Mouse (Mus musculus) urinary bladder, postnatal 14 days (tissue): ENCODE measurements around the gene Olfr134.
"Not testable (repeated sequence)": the region's sequence is repeated elsewhere in the genome, so short reads cannot be mapped to it uniquely, and the experiment has no call there.

ENCODE experiments used
- DNase-seq: peaks from one replicate; pipeline ENCODE4 v3.0.0; 2021; ENCODE audit warnings: low spot score

Gene Olfr134

DNA sequence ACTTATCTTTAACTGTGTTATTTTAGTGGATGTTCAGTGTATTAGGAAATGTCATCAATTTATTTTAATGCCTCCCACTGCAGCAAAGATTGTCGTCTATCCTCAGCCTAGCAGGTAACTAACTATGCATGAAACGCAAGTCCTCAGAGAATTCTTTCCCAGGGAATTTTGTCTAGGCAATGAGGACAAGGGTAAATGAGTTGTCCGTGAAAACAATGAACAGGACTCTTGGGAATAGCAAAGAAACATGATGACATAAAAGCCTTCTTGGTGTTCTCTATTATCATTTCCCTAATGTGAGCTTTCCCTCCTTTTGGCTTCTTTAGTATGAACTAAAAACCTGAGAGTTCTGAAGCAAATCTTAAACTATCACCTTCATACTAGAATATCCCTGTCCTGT, at the start of gene Olfr134:
Gene Olfr134 (plus strand): TSS at position 301 of the 400 bp plus-strand sequence.
- no peak for DNase-seq

DNA sequence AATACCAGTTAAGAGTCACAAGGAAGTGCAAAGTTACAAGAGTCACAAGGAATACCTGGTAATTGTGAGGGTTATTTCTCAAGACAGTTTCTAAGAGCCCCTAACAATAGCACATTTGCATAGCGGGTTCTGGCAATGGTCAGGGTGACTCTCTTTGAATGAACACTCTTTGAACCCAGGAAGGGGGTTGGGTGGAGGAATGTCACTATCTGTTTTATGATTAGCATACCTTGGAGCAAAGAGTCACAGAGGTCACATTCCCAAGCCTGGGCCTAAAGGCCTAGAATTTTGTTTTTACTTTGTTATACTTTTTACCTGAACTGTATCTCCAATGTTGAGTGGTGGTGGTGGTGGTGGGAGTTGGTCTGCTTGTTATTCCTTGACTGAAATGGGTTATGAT, 47.0 kb upstream of the Olfr134 start:
- not testable (repeated sequence) for DNase-seq

DNA sequence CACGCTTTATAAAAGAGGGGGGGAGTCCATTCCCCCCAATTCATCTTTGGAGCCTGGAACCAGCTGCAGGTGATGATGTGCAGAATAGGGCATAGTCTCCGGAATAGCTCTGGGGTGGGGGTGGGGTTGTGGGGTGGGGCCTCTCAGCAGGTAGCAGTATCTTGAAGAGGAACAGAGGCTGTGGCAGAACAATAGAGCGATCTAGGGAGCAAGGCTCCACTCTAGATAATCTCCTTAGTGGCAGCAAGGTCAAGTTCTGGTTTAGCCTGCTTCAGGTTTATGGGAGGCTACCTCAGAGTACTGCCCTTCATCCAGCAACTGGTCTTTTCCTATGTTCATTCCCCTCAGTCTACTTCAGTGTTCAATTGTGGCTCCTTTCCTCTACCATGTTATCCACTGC, 45.8 kb upstream of the Olfr134 start:
- DNase-seq = not testable (repeated sequence)

- DNase-seq = no peak
These were observed 36.8 kb upstream of the Olfr134 start, which contains the start of gene Olfr132 for GRCm38 (mm10) chr17:38134426-38134825. Olfr132 (minus strand) TSS chr17:38134526.

- DNase-seq = no peak
These were observed 26.2 kb upstream of the Olfr134 start, which contains the start of gene Olfr133 for GRCm38 (mm10) chr17:38144981-38145380. Olfr133 (plus strand) TSS chr17:38145281.

GRCm38 (mm10) chr17:38204035-38204434, 32.8 kb downstream of the Olfr134 start, which contains the start of gene Olfr135:
Olfr135 (plus strand) TSS chr17:38204335.
- no peak for DNase-seq
